Mouse (Mus musculus): ENCODE data around the gene Ppp1r12b. TPM values are rescaled to one million over a fixed set of nuclear protein-coding genes. Genes with fewer than 3 reads are reported as not detected.

The Ppp1r12b gene
- polyA plus RNA-seq, 1 experiment = 6.1 TPM

GRCm38 (mm10) chr1:134756190-134756873, 199.4 kb downstream of the Ppp1r12b start:
- H3K4me1 ChIP-seq (ENCODE audit: control insufficient read depth, insufficient read depth, insufficient read length) = no peaks in the 10 kb centered on the region
- TF ChIP-seq POLR2A (IDR thresholded peaks at IDR 0.05; ENCODE audit: low read depth, low read length) (no peak), CTCF (IDR thresholded peaks at IDR 0.05; ENCODE audit: extremely low read depth, insufficient read depth, insufficient read length, insufficient replicate concordance) (no peak)
- H3K36me3 ChIP-seq (ENCODE audit: control insufficient read depth, insufficient read depth, low read length) = no peaks in the 10 kb centered on the region; the same call in 1 of the 2 replicates
- H3K4me3 ChIP-seq (ENCODE audit: extremely low read depth, insufficient read depth, insufficient read length) = no peak overlapping the region
- DNase-seq (ENCODE audit: low read depth in 1 of 2, low spot score in 2 of 2) = no peak
- 80% methylated on average over 10 of the region's 10 CpGs for WGBS
- H3K27ac ChIP-seq (ENCODE audit: insufficient read depth, low read length) = no peak overlapping the region
- no peaks in the 10 kb centered on the region for H3K27me3 ChIP-seq (ENCODE audit: control insufficient read depth, insufficient read depth, low read length)

- no peak overlapping the region for H3K27ac ChIP-seq (ENCODE audit: insufficient read depth, low read length)
- no peak for DNase-seq (ENCODE audit: low read depth in 1 of 2, low spot score in 2 of 2)
- 83% methylated on average over 13 of the region's 13 CpGs for WGBS
- no peaks in the 10 kb centered on the region for H3K4me1 ChIP-seq (ENCODE audit: control insufficient read depth, insufficient read depth, insufficient read length)
- no peaks in the 10 kb centered on the region; the same call in 1 of the 2 replicates for H3K36me3 ChIP-seq (ENCODE audit: control insufficient read depth, insufficient read depth, low read length)
- H3K27me3 ChIP-seq (ENCODE audit: control insufficient read depth, insufficient read depth, low read length) = no peaks in the 10 kb centered on the region
- no peak overlapping the region for H3K4me3 ChIP-seq (ENCODE audit: extremely low read depth, insufficient read depth, insufficient read length)
- TF ChIP-seq CTCF (IDR thresholded peaks at IDR 0.05; ENCODE audit: extremely low read depth, insufficient read depth, insufficient read length, insufficient replicate concordance) = no peak
- TF ChIP-seq POLR2A (IDR thresholded peaks at IDR 0.05; ENCODE audit: low read depth, low read length) = no peak
These were observed 200.1 kb downstream of the Ppp1r12b start for GRCm38 (mm10) chr1:134755548-134756189.

GRCm38 (mm10) chr1:134754818-134755217, 200.9 kb downstream of the Ppp1r12b start:
- H3K27ac ChIP-seq (ENCODE audit: insufficient read depth, low read length) = no peak overlapping the region
- H3K27me3 ChIP-seq (ENCODE audit: control insufficient read depth, insufficient read depth, low read length) = no peaks in the 10 kb centered on the region
- TF ChIP-seq POLR2A (IDR thresholded peaks at IDR 0.05; ENCODE audit: low read depth, low read length) (no peak), CTCF (IDR thresholded peaks at IDR 0.05; ENCODE audit: extremely low read depth, insufficient read depth, insufficient read length, insufficient replicate concordance) (no peak)
- no peak overlapping the region for H3K4me3 ChIP-seq (ENCODE audit: extremely low read depth, insufficient read depth, insufficient read length)
- no peaks in the 10 kb centered on the region for H3K4me1 ChIP-seq (ENCODE audit: control insufficient read depth, insufficient read depth, insufficient read length)
- no peaks in the 10 kb centered on the region; the same call in 1 of the 2 replicates for H3K36me3 ChIP-seq (ENCODE audit: control insufficient read depth, insufficient read depth, low read length)
- DNase-seq (ENCODE audit: low read depth in 1 of 2, low spot score in 2 of 2) = no peak
- 86% methylated on average over 10 of the region's 10 CpGs for WGBS

DNA sequence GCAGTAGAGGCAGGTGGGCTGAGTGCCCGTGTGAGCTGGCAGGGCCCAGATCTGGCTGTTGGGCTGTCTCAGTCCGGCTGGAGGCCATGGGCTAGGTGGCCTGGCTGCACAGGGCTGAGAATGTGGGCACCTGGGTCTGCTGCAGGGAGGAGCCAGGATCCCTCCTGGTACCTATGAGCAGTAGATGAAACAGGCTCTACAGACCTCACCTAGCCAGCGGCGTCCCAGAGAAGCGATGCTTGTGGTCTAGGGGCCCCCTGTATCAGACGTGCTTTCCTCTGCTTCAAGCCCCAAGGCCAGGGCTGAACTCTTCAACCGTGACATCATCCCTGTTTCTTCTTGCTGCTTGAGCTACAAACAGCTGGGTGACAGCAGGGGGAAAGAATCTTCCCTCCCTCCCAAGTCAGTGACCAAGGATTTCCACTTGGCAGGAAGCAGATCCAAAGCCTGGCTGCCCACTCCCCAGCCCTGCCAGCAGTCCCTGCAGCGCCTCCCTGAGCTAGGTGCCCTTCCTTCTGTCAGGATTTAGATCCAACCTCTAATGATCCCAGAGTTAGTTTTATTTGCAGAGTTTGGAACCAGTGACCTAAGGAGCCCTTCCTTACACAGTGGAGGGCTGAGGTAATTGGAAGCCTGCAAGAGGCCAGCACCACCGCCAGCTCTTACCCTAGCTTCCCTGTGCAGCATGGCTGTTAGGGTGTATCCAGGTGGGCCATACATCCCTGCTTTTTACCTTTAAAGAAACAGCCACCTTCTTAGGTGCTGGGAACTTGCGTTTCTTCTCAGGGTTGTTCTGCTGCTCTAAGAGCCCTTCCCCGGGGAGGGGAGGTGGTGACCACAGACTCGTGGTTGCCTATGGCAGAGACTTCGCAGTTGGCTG, 201.8 kb downstream of the Ppp1r12b start:
- TF ChIP-seq CTCF (IDR thresholded peaks at IDR 0.05; ENCODE audit: extremely low read depth, insufficient read depth, insufficient read length, insufficient replicate concordance) (no peak), POLR2A (IDR thresholded peaks at IDR 0.05; ENCODE audit: low read depth, low read length) (no peak)
- no peak overlapping the region for H3K27ac ChIP-seq (ENCODE audit: insufficient read depth, low read length)
- no peaks in the 10 kb centered on the region for H3K36me3 ChIP-seq (ENCODE audit: control insufficient read depth, insufficient read depth, low read length)
- no peak for DNase-seq (ENCODE audit: low read depth in 1 of 2, low spot score in 2 of 2)
- WGBS = 57% methylated on average over 13 of the region's 13 CpGs
- H3K27me3 ChIP-seq (ENCODE audit: control insufficient read depth, insufficient read depth, low read length) = no peaks in the 10 kb centered on the region
- no peaks in the 10 kb centered on the region for H3K4me1 ChIP-seq (ENCODE audit: control insufficient read depth, insufficient read depth, insufficient read length)
- H3K4me3 ChIP-seq (ENCODE audit: extremely low read depth, insufficient read depth, insufficient read length) = no peak overlapping the region

DNA sequence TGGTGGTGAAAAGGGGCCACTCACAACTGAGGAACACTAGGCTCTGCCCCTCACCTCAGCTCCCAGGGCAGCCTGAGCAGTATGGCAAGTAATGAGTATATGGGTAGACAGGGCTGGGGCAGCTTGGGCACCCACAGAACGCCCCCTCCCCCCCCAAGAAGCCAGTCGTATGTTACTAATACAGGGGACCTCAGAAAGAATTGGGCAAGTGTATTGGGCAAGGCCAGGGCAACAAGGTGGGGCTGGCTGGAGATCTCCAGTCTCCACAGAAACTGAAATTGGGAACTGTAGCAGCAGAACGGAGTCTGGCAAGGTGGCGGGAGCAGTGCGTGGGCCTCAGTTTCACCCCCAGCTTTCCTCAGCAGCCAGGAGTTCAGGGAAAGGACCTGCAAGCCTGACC, 203.3 kb downstream of the Ppp1r12b start:
- 88% methylated on average over 5 of the region's 5 CpGs for WGBS

GRCm38 (mm10) chr1:134749889-134750288, 205.9 kb downstream of the Ppp1r12b start:
- H3K4me1 ChIP-seq (ENCODE audit: control insufficient read depth, insufficient read depth, insufficient read length) = peaks cover 4% of the 10 kb centered on the region
- no peak for TF ChIP-seq POLR2A (IDR thresholded peaks at IDR 0.05; ENCODE audit: low read depth, low read length)
- no peak for TF ChIP-seq CTCF (IDR thresholded peaks at IDR 0.05; ENCODE audit: extremely low read depth, insufficient read depth, insufficient read length, insufficient replicate concordance)
- H3K4me3 ChIP-seq (ENCODE audit: extremely low read depth, insufficient read depth, insufficient read length) = no peak overlapping the region
- H3K27ac ChIP-seq (ENCODE audit: insufficient read depth, low read length) = no peak overlapping the region
- no peaks in the 10 kb centered on the region for H3K27me3 ChIP-seq (ENCODE audit: control insufficient read depth, insufficient read depth, low read length)
- no peaks in the 10 kb centered on the region for H3K36me3 ChIP-seq (ENCODE audit: control insufficient read depth, insufficient read depth, low read length)
- 82% methylated on average over 7 of the region's 7 CpGs for WGBS
- DNase-seq (ENCODE audit: low read depth in 1 of 2, low spot score in 2 of 2) = no peak

More for the DNA sequence above, 203.3 kb downstream of the Ppp1r12b start:
- DNase-seq (ENCODE audit: low read depth in 1 of 2, low spot score in 2 of 2) = no peak
- Histone ChIP-seq H3K27me3 (ENCODE audit: control insufficient read depth, insufficient read depth, low read length) (no peaks in the 10 kb centered on the region), H3K27ac (ENCODE audit: insufficient read depth, low read length) (no peak overlapping the region), H3K36me3 (ENCODE audit: control insufficient read depth, insufficient read depth, low read length) (no peaks in the 10 kb centered on the region), H3K4me3 (ENCODE audit: extremely low read depth, insufficient read depth, insufficient read length) (no peak overlapping the region), H3K4me1 (ENCODE audit: control insufficient read depth, insufficient read depth, insufficient read length) (peaks cover 2% of the 10 kb centered on the region)
- TF ChIP-seq POLR2A (IDR thresholded peaks at IDR 0.05; ENCODE audit: low read depth, low read length) = no peak
- TF ChIP-seq CTCF (IDR thresholded peaks at IDR 0.05; ENCODE audit: extremely low read depth, insufficient read depth, insufficient read length, insufficient replicate concordance) = no peak

Data from spleen, adult 2 months (tissue).